Comparison of ENCODE assay signal across 8 mouse cellular contexts in genomic region chr7:100285383-100285782, GRCm38 (mm10). TPM values are rescaled to one million over a fixed set of nuclear protein-coding genes. Genes with fewer than 3 reads are reported as not detected.
DNase-seq lines count a peak whose midpoint lies in the region; ATAC-seq lines count a peak whose summit lies in the region.

TSS of gene P4ha3 (plus strand) at chr7:100285520.

- peaks cover 20% of the 10 kb centered on the region for H3K4me1 ChIP-seq in hindbrain, embryonic 12.5 days
- peaks cover 42% of the 10 kb centered on the region for H3K4me1 ChIP-seq in lung, embryonic 16.5 days (replicated peaks; ENCODE audit: control insufficient read depth, insufficient read depth, low read length)
- H3K4me1 ChIP-seq in stomach, embryonic 15.5 days: peaks cover 21% of the 10 kb centered on the region

- DNase-seq in CD4-positive, CD25-positive, alpha-beta regulatory T cell, adult 2 months (ENCODE audit: low read depth, low spot score): peak; percentile 10
- peak; percentile 40 for DNase-seq in right cerebral cortex, adult 18-20 months
- DNase-seq in right cerebral cortex, adult 2 months (ENCODE audit: low spot score in 2 of 2): no peak
- no peak for DNase-seq in cerebellum, adult 9-10 months

- ATAC-seq in CD4-positive, CD25-positive, alpha-beta regulatory T cell, adult 4 months: no peak
- ATAC-seq in hindbrain, embryonic 12.5 days (ENCODE audit: low FRiP score): peak; percentile 41
- ATAC-seq in lung, embryonic 16.5 days (ENCODE audit: low read depth): peak; percentile 35
- ATAC-seq in stomach, embryonic 15.5 days (ENCODE audit: insufficient read depth, low FRiP score, low read depth): peak; percentile 41

- H3K4me3 ChIP-seq in hindbrain, embryonic 12.5 days: peak within 1 kb of the TSS; percentile 64
- H3K4me3 ChIP-seq in lung, embryonic 16.5 days (ENCODE audit: low read length): peak within 1 kb of the TSS; percentile 62
- H3K4me3 ChIP-seq in stomach, embryonic 15.5 days (replicated peaks): peak within 1 kb of the TSS; percentile 55

- H3K9me3 ChIP-seq in hindbrain, embryonic 12.5 days (replicated peaks): no peaks in the 10 kb centered on the region
- no peaks in the 10 kb centered on the region for H3K9me3 ChIP-seq in lung, embryonic 16.5 days (ENCODE audit: control insufficient read depth, low read length)
- H3K9me3 ChIP-seq in stomach, embryonic 15.5 days: no peaks in the 10 kb centered on the region

- H3K9ac ChIP-seq in hindbrain, embryonic 12.5 days: peak within 1 kb of the TSS; percentile 84
- H3K9ac ChIP-seq in lung, embryonic 16.5 days (ENCODE audit: low read length): peak within 1 kb of the TSS; percentile 78
- H3K9ac ChIP-seq in stomach, embryonic 15.5 days: peak within 1 kb of the TSS; percentile 16; the same call in 1 of the 2 replicates

- WGBS in hindbrain, embryonic 12.5 days: under 1% methylated on average over 45 of the region's 53 CpGs
- under 1% methylated on average over 52 of the region's 53 CpGs for WGBS in lung, embryonic 16.5 days
- WGBS in stomach, embryonic 15.5 days: under 1% methylated on average over 52 of the region's 53 CpGs

- H3K27me3 ChIP-seq in hindbrain, embryonic 12.5 days: peaks cover 24% of the 10 kb centered on the region
- no peaks in the 10 kb centered on the region for H3K27me3 ChIP-seq in lung, embryonic 16.5 days (ENCODE audit: control insufficient read depth, insufficient read depth, low read depth, low read length)
- H3K27me3 ChIP-seq in stomach, embryonic 15.5 days (replicated peaks): no peaks in the 10 kb centered on the region

- H3K4me2 ChIP-seq in hindbrain, embryonic 12.5 days (replicated peaks): peak within 1 kb of the TSS; percentile 98
- peak within 1 kb of the TSS; percentile 80 for H3K4me2 ChIP-seq in lung, embryonic 16.5 days (ENCODE audit: low read depth, low read length)
- peak within 1 kb of the TSS; percentile 91 for H3K4me2 ChIP-seq in stomach, embryonic 15.5 days

- peak within 1 kb of the TSS; percentile 40 for H3K27ac ChIP-seq in hindbrain, embryonic 12.5 days
- peak within 1 kb of the TSS; percentile 98 for H3K27ac ChIP-seq in lung, embryonic 16.5 days (ENCODE audit: low read length)
- no peak within 1 kb of the TSS for H3K27ac ChIP-seq in stomach, embryonic 15.5 days

- no peaks in the 10 kb centered on the region for H3K36me3 ChIP-seq in hindbrain, embryonic 12.5 days
- no peaks in the 10 kb centered on the region for H3K36me3 ChIP-seq in lung, embryonic 16.5 days (ENCODE audit: control insufficient read depth, insufficient read depth, low read length)
- no peaks in the 10 kb centered on the region for H3K36me3 ChIP-seq in stomach, embryonic 15.5 days

RNA-seq across cellular contexts. Expression of gene P4ha3, which starts in this region (rescaled TPM):
- polyA plus RNA-seq in CD4-positive, CD25-positive, alpha-beta regulatory T cell, adult 4 months (2017; shearing (Covaris generic)): not detected
- polyA plus RNA-seq in hindbrain, embryonic 12.5 days (2016; fragmentation: Nextera tagmentation; extraction: Ambion mirVana): 12.6 and 13.2 TPM in 2 replicates
- 15.5 and 17.2 TPM in 2 replicates for polyA plus RNA-seq in lung, embryonic 16.5 days (2015; fragmentation: Nextera tagmentation; extraction: Ambion mirVana)
- polyA plus RNA-seq in stomach, embryonic 15.5 days (2015; fragmentation: Nextera tagmentation; extraction: Ambion mirVana): 4.3 and 6.3 TPM in 2 replicates

Comparison
In these comparisons a context has a peak if more than half of its experiments do, and no peak if none do; other contexts are left out.
1. DNase-seq: peak in CD4-positive, CD25-positive, alpha-beta regulatory T cell, adult 2 months (single experiment) and right cerebral cortex, adult 18-20 months (single experiment); none in right cerebral cortex, adult 2 months (0 of 2) and cerebellum, adult 9-10 months (single experiment).
2. H3K9ac ChIP-seq: peak in every context shown above with its lines; median percentile 84 in hindbrain, embryonic 12.5 days; 78 in lung, embryonic 16.5 days; 16 in stomach, embryonic 15.5 days.
3. Peak in every context shown above with its lines, with median percentiles within 50 percentile points of each other: H3K4me2 ChIP-seq and H3K4me3 ChIP-seq.